Mouse (Mus musculus) induced T-regulatory cell, adult 2 months (primary cell): ENCODE measurements around the gene Spr.
"Not testable (repeated sequence)": the region's sequence is repeated elsewhere in the genome, so short reads cannot be mapped to it uniquely, and the experiment has no call there.

ENCODE experiments used
- DNase-seq: peaks from one replicate; pipeline ENCODE4 v3.0.0-alpha.2; 2012; ENCODE audit warnings: low read depth

Spr gene

GRCm38 (mm10) chr6:85137217-85138035 lies at the start of gene Spr:
Spr (minus strand) TSS chr6:85137766.
- DNase-seq, result peak; percentile 91

- no peak for DNase-seq
These were observed 49.1 kb upstream of the Spr start for GRCm38 (mm10) chr6:85186744-85187059.

GRCm38 (mm10) chr6:85186033-85186743 lies 48.6 kb upstream of the Spr start:
- no peak for DNase-seq

GRCm38 (mm10) chr6:85183951-85184350 lies 46.4 kb upstream of the Spr start:
- no peak for DNase-seq

GRCm38 (mm10) chr6:85180036-85180435 lies 42.5 kb upstream of the Spr start:
- DNase-seq, result no peak

- no peak for DNase-seq
These were observed 42.0 kb upstream of the Spr start for GRCm38 (mm10) chr6:85179569-85179968.

GRCm38 (mm10) chr6:85165440-85165921 lies 27.9 kb upstream of the Spr start:
- no peak for DNase-seq

GRCm38 (mm10) chr6:85160201-85160923 lies 22.8 kb upstream of the Spr start:
- DNase-seq, result peak; percentile 78

- DNase-seq, result peak; percentile 39
These were observed 21.7 kb upstream of the Spr start for GRCm38 (mm10) chr6:85159092-85159760.

- not testable (repeated sequence) for DNase-seq
These were observed 20.7 kb upstream of the Spr start for GRCm38 (mm10) chr6:85158040-85158804.

- not testable (repeated sequence) for DNase-seq
These were observed 19.0 kb upstream of the Spr start for GRCm38 (mm10) chr6:85156551-85156950.

- peak; percentile 58 for DNase-seq
These were observed 17.4 kb upstream of the Spr start for GRCm38 (mm10) chr6:85154861-85155528.

GRCm38 (mm10) chr6:85153970-85154540 lies 16.5 kb upstream of the Spr start:
- DNase-seq, result peak; percentile 70

- DNase-seq, result no peak
These were observed 12.8 kb upstream of the Spr start for GRCm38 (mm10) chr6:85150386-85150785.

GRCm38 (mm10) chr6:85147636-85148035 lies 10.1 kb upstream of the Spr start:
- no peak for DNase-seq

- DNase-seq, result no peak
These were observed 6.9 kb upstream of the Spr start for GRCm38 (mm10) chr6:85144466-85144865.

GRCm38 (mm10) chr6:85141013-85141412 lies 3.4 kb upstream of the Spr start:
- peak; percentile 68 for DNase-seq

GRCm38 (mm10) chr6:85139534-85139933 lies 2.0 kb upstream of the Spr start:
- DNase-seq, result no peak

GRCm38 (mm10) chr6:85136784-85137183 lies 782 bp downstream of the Spr start:
- DNase-seq, result not testable (repeated sequence)

- peak; percentile 44 for DNase-seq
These were observed 4.8 kb downstream of the Spr start for GRCm38 (mm10) chr6:85132794-85133193.
